Mouse (Mus musculus): Measurements from ENCODE around the gene Gm10778.
A peak's percentile ranks its signal among the peaks of the same experiment; 100 is the strongest.
"Not testable (repeated sequence)": the region's sequence is repeated elsewhere in the genome, so short reads cannot be mapped to it uniquely, and the experiment has no call there.

Gene Gm10778

DNA sequence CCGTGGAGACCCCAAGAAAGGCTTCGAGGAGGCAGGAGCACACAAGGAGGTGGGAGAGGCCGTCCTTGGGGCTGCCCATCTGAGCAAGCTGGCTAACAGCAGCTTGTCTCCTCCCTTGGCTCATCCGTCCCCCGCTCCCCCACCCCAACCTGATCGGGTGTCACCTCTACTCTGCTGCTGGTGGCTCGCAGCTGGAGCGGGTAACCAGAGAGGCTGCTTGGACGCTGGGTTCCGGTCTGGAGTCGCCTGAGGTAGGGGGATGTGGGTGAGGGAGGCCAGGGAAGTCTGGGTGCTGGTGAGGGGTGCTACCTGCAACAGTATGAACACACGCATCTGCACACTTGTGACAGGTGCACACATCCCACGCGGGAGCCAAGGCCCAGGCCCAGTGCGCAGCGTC lies 20.5 kb upstream of the Gm10778 start, which contains the start of gene Ankrd24:
Ankrd24 (plus strand) TSS at position 151 of the 400 bp plus-strand sequence.
- no peak for DNase-seq (ENCODE audit: low read depth)

DNA sequence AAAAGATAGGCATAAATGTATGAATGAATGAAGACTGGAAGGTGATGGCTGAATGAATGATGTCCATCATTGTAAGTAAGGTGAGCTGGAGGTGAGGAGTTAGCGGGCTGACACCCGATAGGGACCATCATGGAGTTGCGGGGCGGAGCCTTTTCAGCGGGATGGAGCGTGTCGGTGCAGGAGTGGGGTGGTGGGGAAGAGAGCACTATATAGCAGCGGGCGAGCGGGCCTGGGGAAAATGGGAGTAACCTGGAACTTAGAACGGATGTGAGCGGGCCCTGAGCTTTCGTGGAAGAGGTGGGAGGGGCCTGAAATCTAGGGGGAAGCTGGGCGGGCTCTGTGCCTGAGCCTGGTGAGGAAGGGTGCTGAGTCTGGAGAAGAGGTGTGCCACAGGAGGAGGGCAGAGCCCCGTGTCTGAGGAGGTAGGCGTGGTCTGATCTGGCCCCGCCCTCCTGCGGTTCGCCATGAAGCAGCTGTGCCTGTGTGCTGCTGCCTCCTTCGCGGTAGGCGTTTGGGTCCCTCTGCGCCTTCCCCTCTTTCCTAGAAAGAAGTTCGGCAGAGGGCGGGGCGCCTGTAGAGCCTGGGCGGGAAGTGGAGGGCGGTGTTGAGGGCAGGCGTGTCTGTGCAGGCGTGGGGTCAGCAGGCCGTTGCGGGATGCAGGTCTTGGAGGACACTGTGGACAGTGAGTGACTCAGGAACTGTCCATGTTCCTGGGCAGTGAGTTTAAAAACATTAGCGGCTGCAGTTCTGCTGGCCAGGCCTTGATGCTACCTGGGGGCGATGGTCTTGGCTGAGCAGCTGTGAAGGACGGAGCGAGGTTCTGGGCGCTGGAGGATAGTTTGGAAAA lies 15.4 kb upstream of the Gm10778 start:
- peak; percentile 90 for DNase-seq (ENCODE audit: low read depth)

DNA sequence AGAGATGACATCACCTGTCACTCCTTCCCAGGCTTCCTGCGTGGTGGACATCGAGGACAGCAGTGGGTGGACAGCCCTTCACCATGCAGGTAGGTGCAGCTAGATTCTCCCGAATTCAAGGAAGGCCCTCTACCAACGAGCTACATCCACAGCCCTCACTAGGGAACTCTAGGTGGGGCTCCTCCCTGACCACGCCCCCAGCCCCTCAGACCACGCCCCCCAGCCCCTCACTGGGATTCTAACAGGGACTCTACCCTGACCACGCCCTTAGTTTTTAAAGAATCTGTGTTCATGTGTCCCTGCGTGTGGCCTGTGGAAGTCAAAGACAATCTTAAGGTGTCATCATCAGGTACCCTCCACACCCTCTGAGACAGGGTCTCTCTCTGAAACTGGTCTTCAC lies 12.5 kb upstream of the Gm10778 start:
- DNase-seq (ENCODE audit: low read depth): no peak

DNA sequence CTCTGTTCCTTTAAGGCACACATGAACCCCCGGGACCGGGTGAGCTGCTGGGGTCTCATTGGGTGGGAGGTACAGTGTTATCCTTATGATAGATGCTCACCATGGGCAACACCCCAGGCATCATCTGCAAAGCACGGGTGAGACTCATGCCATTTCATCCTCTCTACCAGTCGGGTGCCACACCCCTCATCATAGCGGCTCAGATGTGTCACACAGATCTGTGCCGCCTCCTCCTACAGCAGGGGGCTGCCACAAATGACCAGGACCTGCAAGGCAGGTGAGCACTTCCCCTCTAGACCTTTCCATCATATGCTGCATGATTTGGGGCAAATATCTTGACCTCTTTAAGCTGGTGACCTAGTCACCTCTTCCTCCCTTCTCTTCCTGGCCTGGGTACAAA lies 10.8 kb upstream of the Gm10778 start:
- no peak for DNase-seq (ENCODE audit: low read depth)

DNA sequence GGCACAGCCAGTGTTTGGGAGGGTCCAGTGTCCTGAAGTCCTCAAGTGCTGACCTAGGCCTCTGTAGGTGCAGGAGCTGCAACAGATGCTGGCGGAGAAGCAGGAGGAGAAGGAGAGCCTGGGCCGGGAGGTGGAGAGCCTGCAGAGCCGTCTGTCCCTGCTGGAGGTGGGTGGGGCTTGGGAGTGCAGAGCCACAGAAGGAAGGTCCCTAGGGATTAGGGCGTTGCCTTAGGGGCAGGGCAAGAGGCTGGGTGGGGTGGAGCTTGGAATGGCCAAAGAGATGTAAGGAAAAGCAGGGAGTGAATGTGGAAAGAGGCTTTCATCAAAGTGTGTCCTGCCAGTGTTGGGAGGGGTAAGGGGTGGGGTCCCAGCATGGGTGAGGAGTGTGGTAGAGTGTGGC lies 8.0 kb upstream of the Gm10778 start:
- not testable (repeated sequence) for DNase-seq (ENCODE audit: low read depth)

DNA sequence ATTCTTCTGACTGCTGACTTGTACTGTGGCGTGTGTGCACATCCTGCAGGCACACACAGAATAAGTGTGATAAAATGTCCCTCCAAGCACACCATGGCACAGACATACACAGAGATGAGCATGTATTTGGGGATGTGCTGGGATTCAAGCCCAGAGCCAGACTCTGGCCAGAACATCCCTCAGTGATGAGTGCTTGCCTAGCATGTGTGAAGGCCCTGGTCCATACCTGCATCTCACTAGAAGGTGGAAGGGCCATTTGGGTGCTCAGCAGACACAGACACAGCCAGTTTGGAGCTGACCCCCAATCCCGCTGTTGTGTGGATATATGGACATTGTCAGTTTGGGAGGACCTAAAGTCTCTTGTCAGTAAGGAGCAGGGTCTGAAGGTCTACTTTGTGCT lies 7.3 kb upstream of the Gm10778 start:
- DNase-seq (ENCODE audit: low read depth): no peak

DNA sequence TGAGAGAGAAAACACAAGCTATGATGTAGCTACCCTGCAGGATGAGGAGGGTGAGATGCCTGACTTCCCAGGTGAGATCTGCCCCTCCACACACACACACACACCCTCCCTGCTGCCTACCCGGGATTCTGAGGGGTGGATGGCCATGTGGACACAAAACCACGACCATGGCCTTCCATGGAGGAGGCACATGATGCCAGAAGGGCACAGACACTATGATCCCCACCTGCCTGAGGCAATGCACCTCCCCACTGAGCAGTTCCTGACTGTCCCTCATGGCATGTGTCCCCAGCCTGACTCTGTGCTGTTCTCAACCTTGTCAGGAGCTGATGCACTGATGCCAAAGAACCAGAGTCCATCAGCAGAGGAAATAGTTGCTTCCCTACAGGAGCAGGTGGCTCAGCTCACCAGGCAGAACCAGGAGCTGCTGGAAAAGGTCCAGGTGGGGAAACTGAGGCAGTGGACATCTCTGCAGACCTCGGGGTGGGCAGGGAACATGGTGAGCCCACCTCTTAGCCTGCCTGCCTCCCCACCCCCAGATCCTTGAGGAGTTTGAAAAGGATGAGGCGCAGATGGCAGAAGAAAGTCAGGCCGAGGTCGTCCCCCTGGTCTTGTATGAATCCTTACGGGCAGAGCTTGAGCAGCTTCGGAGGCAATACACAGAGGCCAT lies 6.7 kb upstream of the Gm10778 start:
- no peak for DNase-seq (ENCODE audit: low read depth)

DNA sequence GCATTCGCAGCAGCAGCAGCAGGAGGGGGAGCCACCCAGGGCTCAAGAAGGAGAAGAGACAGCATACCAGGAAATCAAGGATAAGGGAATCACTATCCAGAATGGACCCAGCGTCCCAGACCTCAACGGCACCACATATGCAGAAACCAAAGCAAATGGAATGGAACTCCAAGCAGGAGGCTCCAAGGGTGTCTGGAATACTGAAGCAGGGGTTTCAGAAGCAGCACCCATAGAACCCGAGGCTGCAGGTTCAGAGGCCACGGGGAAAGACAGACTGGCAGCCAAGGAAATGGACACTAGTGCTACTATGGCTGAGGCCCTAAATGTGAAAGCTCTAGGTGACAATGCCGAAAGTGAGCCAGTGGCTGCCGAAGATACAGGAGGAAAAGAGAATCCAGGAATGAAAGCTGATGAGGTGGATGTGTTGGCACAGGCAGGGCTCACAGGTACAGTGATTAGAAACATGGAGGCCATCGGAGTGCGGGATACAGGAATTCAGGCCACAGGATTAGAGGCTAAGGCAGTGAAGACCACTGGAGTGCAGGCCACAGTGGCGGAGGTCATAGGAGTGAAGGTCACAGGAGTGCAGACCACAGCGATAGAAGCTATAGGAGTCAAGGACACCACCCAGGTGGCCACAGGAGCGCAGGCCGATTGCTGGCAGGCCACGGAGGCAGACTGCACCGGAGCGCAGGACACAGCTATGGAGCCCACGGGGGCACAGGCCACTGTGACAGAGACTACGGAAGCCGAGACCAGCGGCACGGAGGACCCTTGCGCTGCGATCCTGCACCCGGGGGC lies 6.0 kb upstream of the Gm10778 start:
- no peak for DNase-seq (ENCODE audit: low read depth)

DNA sequence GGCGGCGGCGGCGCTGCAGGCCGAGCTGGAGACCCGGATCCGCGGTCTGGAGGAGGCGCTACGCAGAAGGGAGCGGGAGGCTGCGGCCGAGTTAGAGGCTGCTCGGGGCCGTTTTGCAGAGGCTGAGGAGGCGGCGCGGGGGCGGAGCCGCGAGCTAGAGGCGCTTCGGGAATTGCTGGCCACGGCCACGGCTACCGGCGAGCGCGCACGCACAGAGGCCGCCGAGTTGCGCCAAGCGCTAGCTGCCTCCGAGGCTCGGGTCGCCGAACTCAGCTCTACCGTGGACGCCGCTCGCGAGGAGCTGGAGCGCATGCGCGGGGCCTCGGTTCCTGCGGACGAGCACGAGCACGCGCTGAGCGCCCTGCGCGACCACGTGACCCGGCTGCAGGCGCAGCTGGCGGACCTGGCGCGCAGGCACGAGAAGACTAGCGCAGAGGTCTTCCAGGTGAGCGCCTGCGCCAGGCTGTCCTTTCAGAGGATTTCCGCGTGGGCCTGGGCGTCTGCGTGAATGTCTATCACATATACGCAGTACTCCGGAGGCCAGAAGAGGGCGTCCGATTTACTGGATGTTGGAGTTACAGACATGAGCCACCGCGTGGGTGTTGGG lies 5.3 kb upstream of the Gm10778 start:
- DNase-seq (ENCODE audit: low read depth): peak; percentile 84

DNA sequence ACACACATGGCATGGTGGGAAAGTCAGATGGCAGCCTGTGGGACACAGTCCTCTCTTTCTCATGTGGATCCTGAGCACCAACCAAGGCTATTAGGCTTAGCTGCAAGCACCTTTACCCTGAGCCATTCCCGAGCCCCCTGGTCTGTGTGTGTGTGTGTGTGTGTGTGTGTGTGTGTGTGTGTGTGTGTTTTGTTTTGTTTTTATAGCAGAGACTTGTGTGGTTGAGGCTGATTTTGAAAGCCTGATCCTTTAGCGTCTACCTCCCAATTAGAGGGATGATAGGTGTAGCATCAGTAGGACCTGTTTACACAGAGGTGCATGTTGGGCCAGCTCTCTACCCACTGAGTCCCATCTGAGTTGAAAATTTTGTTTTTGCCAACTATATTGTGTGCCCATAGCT lies 4.7 kb upstream of the Gm10778 start:
- DNase-seq (ENCODE audit: low read depth): no peak

DNA sequence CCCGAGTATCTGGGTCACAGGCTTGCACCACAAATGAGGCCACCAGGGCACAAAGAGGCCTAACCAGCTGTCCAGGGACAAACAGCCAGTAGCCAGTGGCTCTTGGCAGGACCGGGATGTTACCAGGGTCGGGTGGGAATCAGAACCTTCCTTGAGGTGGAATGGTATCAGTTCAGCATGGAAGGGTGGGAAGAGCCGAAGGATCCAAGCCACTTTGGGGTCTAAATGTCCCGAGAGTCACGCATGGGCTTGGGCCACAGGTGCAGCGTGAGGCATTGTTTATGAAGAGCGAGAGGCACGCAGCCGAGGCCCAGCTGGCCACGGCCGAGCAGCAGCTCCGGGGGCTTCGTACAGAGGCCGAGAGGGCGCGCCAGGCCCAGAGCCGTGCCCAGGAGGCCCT lies 4.1 kb upstream of the Gm10778 start:
- DNase-seq (ENCODE audit: low read depth): no peak

DNA sequence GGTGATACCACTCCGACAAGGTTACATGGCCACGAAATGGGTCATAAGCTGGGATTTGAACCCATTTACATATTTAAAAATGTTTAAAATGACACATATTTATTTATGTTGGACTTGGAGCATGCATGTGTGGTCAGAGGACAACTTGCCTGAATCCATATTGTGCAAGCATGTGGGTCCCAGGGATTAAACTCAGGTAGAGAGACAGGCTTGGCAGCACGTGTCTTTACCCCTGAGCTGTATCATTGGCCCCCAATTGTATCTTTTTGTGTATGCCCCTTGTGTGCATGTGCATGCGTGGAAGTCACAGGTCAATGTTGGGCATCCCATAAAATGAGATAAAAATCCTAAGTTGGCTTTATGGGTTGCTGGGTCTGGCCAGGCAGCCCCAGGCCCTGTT lies 3.5 kb upstream of the Gm10778 start:
- DNase-seq (ENCODE audit: low read depth): no peak

DNA sequence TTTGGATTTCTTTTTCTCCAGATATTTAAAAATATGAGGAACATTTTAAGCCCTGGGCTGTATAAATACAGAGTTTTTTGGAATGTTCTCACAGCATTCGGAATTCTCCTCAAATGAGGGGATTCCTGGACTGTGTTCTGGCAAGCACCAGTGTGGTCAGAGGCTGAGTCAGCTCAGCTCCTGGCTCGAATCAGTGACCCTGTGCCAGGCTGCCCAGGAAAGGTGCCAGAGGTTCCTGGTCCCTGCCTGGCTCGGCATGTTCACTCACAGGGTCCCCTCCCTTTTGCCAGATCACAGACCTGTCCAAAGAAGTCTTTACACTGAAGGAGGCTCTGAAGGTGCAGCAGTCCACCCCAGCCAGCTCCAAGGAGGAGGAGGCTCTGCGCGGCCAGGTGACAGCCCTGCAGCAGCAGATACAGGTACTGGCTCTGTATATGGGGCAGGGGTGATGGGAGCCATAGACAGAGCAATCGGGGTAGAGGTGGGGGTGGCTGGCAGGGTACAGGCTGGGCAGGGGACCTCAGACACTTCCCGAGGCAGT lies 2.8 kb upstream of the Gm10778 start:
- no peak for DNase-seq (ENCODE audit: low read depth)

DNA sequence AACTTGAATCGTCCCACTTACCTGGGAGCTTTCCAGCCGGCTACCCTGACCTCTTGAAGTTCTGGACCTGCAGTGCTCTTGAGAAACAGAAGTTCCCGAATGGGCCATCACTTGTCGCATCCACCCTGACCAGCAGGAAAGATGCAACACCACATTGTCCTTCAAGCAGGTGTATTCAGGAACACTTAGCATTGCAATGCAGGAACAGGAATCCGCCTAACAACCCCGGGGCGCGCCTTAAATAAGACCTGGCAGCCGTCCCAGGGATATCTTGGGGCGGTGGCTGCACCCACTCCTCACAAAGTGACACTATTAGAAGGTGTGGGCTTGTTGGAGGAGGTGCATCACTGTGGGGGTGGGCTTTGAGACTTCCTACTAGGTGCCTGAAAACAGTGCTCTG lies 6.3 kb downstream of the Gm10778 start:
- DNase-seq (ENCODE audit: low read depth): no peak

DNA sequence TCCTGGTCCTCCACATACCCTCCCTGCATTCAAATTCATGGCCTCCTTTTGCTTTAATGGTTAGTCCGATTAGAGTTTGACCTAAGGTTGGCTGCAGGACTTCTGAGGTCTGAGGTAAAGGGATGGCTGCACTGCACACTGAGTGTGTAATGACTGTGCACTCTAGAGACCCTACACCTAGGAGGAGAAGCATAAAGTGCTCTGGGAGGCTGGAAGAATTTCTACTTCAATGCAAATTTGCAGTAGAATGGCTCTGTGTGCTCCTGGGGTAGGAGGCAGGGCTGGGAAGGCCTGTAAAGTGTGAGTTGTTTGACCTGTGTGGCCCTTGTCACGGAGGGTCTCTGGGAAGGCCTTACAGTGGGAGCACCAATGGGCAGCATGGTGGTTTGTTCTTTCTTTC lies 7.3 kb downstream of the Gm10778 start:
- DNase-seq (ENCODE audit: low read depth): no peak

DNA sequence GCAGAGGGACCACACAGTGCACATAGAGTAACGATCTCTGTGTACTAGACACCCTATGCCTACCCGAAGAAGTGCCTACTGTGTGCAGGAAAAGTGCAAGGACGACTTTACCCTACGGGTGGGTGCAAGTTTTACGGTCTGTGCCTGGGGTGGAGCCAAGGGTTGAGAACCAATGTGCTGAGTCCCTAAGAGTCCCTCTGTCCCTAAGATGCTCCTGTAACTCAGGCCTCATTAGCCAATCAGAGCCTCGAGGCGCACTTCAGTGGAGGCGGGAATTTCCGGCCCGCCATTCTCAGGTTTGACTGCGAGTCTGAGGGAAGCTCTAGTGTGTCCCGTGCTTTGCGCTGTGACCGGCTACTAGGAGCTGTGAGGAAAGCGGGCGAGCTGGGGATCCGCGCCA lies 38.3 kb downstream of the Gm10778 start:
- not testable (repeated sequence) for DNase-seq (ENCODE audit: low read depth)

DNA sequence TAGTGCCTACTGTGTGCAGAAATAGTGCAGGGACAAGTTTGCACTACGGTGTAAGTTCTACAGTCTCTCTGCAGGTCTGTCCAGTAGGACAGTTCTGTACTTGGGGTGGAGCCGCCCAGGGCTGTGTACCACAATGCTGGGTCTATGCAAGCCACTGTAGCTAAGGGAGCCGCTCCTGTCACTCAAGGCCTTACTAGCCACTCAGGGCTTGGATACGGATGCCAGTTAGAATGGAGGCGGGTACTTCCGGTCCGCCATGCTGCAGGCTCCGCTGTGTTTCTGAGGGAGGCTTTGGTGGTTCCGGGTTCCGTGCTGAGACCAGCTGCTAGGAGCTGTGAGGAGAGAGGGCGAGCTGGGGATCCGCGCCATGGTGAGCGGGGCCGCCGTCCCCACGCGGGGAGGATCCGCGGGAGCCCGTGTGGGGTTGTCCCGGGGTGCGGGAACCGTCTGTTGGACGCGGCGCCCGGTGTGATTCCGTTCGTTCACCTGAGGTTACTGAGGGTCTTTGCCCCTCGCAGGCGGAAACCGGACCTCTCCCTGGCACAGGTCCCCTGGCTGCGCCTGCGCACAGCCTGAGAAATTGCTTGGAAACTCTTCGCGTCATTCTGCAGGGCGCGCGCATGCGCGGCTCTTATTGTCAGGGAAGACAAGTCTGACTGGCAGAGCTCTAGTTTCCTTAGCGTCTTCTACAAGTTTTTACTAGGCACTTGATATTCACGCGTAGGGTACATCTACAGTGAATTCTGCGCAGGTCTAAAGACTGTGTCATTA lies 55.9 kb downstream of the Gm10778 start, which contains the start of gene Zfp433:
Zfp433 (plus strand) TSS at position 295 of the 771 bp plus-strand sequence.
- DNase-seq (ENCODE audit: low read depth): not testable (repeated sequence)
